Mouse (Mus musculus): Measurements from ENCODE around the gene Apela.
"Not testable (repeated sequence)": the region's sequence is repeated elsewhere in the genome, so short reads cannot be mapped to it uniquely, and the experiment has no call there.

Gene Apela

GRCm38 (mm10) chr8:65022485-65022884, 14.7 kb downstream of the Apela start:
- peak; percentile 23 for DNase-seq (ENCODE audit: low read depth, low spot score)

GRCm38 (mm10) chr8:65018423-65018822, 18.7 kb downstream of the Apela start, which contains the start of the genes Trim61 and Trim60:
TSS of gene Trim61 (minus strand) at chr8:65018523.
TSS of gene Trim60 (minus strand) at chr8:65018584.
- DNase-seq (ENCODE audit: low read depth, low spot score): no peak

DNA sequence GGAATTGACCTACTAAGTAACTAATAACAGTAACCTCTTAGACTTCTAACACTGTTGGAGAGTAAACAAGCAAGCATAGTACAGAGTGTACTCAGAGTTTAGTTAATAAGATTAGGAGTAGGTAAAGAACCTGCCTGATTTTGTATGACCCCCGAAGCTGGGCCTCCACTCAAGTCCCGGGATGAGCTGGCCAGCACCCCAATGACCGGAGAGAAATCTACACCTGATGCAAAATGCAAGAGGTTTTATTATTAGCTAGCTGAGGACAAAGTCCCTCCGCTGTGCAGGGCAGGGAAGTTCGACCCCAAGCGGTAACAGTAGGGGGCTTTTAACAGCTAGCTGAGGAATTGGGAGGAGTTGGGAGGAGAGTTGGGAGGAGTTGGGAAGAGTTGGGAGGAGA, 29.5 kb downstream of the Apela start:
- not testable (repeated sequence) for DNase-seq (ENCODE audit: low read depth, low spot score)

- DNase-seq (ENCODE audit: low read depth, low spot score): no peak
Observed at GRCm38 (mm10) chr8:64998806-64999365, 38.2 kb downstream of the Apela start.

GRCm38 (mm10) chr8:64987731-64988130, 49.4 kb downstream of the Apela start, which contains the start of gene Trim75:
TSS of gene Trim75 (minus strand) at chr8:64987831.
- no peak for DNase-seq (ENCODE audit: low read depth, low spot score)

GRCm38 (mm10) chr8:64983150-64983897, 53.8 kb downstream of the Apela start:
- no peak for DNase-seq (ENCODE audit: low read depth, low spot score)
